Mouse (Mus musculus) brain, adult 2 months (tissue): ENCODE measurements at regions not wholly inside any gene's neighbourhood (a gene's known extent, or its start where the extent isn't known, plus 50 kb on each side); places are given as distances from the start of the nearest gene placed in this dataset.
"Not testable (repeated sequence)": the region's sequence is repeated elsewhere in the genome, so short reads cannot be mapped to it uniquely, and the experiment has no call there.

Experiments
- DNase-seq: peaks from one replicate; pipeline ENCODE4 v3.0.0; 2011; ENCODE audit warnings: low read depth, low spot score

DNA sequence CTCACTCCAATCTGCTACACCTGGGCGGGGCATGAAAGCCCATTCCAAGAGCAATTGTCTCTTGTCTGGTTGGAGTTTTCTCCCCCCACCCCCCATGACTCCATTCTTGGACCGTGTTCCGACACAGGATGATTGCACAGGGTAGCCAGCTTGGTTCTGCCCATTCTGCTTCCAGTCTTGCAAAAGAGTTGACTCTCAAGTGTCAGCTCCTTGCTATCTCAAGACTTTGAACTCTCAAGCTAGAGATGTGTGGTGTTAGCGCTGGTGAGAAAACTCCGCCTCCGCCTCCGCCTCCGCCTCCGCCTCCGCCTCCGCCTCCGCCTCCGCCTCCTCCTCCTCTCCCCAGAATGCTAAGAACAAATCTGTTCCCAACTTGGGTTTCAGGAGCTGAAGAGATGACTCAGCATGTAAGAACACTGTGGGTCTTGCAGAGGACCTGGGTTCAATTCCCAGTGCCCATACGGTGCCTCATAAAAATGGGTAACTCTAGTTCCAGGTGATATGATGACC lies 135.1 kb downstream of the Bcat1 start:
- no peak for DNase-seq

GRCm38 (mm10) chr6:144938613-144939236 lies 137.3 kb downstream of the Bcat1 start:
- DNase-seq = no peak

GRCm38 (mm10) chr6:144937211-144937610 lies 138.8 kb downstream of the Bcat1 start:
- DNase-seq = no peak

DNA sequence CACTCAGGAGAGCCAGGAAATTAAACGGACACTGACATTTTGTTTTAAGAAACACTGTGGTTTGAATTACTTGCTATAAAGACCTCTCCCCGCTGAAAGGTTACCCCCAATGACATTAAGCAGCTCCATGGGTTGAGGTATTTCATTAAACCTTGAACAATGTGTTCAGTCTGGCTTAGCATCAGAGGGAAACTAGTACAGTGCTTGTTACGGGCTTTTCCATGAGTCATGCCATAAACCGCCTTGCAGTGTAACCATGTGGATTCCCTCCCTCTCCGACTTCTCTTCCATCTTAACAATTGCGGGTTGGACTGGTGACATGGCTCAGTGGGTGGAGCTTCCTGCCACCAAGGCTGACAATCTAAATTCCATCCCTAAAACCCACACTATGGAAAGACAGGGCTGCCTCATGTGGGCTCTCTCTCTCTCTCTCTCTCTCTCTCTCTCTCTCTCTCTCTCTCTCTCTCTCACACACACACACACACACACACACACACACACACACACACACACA lies 142.2 kb downstream of the Bcat1 start:
- DNase-seq = no peak

DNA sequence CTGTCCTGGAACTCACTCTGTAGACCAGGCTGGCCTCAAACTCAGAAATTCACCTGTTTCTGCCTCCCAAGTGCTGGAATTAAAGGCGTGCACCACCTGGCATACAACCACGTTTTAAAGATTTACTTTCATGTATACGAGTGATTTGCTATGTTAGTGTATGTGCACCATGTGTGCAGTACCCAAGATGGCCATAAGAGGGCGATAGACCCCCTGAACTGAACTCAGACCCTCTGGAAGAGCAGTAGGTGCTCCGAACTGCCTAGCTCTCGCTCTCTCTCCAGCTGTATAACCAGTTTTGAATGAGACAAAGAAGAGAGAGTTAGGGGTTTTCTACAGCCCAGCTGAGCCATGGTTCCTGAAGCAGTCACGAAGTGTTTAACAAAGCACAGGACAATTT lies 143.6 kb downstream of the Bcat1 start:
- DNase-seq = no peak

DNA sequence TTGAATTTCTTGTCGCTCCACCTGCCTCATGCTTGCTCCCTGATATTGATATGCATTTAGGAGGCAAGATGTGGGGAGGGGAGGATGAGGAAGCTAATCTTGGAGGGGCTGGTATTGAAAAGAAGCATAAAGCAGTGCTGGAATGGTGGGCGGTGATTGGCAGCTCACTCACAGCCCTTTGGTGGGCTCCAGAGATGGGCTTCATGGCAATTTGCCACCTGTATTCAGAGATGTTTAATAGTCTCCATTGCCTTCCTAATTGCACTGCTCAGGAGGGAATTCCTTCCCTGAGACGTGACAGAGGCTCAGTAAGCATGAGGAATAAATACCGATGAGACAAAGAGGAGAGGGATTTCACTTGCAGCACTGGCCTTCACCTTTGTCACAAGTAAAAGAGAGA lies 146.0 kb downstream of the Bcat1 start:
- no peak for DNase-seq

DNA sequence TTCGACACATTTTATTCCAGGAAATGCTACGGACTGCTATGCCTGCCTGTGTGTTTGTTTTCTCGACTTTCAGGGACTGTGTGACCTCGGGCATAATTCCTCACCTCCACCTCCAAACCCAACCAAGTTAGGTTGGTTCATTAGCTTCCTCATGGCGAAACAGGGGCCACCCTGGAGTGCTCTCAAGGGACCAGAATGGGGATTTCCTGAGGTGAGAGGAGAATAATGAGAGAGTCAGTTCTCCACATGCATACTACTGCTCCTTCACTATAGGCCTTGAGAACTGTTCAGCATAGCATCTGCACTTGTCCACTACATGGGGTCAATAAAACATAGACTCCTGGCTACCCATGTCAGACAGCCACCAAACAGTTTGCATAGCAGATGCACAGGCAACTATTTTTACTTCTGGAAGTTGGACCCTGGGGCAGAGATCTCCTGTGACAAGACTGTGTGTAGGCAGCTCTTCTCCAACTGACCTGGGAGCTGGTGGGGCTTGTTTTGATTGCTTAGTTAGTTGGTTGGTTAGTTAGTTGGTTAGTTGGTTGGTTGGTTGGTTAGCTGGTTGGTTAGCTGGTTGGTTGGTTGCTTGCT lies 146.6 kb downstream of the Bcat1 start:
- no peak for DNase-seq

GRCm38 (mm10) chr6:144927599-144927998 lies 145.8 kb upstream of the Sox5 start:
- DNase-seq = no peak

GRCm38 (mm10) chr6:144922762-144923161 lies 141.0 kb upstream of the Sox5 start:
- DNase-seq = no peak

DNA sequence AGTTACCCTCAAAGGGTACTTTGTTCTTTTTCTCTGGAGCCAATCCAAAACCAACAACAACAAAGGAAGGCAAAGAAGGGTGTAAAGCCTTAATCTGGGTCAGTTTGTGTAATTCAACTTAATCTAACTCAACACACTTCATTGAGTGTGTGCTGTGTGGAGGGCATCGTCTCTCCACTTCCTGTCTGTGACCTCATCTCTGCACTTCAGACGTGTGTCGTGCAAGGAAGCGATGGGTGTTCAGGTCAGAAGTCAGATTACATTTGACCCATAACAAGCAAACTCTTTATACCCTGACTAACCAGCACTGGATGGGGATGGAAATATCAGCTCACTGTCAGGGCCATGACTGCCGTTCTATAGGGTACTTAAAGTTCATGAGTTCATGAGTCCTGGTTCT lies 138.0 kb upstream of the Sox5 start:
- DNase-seq = no peak

DNA sequence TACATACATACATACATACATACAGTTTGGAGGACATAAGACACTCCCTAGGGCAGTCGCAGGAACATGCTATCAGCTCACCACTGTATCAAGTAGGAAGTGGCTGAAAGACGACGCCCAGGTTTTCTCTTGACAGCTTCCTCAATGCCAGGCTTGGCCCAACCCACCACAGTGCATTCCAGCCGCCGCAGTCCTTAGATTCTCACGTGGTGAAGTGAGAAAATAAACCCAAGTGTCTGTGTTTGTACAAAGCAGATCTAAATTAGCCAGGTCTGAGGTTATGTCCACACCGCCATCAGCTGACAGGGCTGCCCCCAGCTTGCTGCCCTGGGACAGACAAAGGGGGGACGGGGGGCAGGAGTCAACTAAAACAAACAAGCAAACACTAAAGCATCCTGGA lies 135.4 kb upstream of the Sox5 start:
- no peak for DNase-seq

GRCm38 (mm10) chr6:144911781-144912180 lies 130.0 kb upstream of the Sox5 start:
- DNase-seq = peak; percentile 43

- no peak for DNase-seq
Observed at GRCm38 (mm10) chr6:144910392-144910791, 128.6 kb upstream of the Sox5 start.

- no peak for DNase-seq
Observed at GRCm38 (mm10) chr6:144908646-144909045, 126.9 kb upstream of the Sox5 start.

- no peak for DNase-seq
Observed at GRCm38 (mm10) chr6:144903156-144903555, 121.4 kb upstream of the Sox5 start.

- DNase-seq = no peak
Observed at GRCm38 (mm10) chr6:144902267-144902995, 120.7 kb upstream of the Sox5 start.

- DNase-seq = no peak
Observed at GRCm38 (mm10) chr6:144901825-144902224, 120.0 kb upstream of the Sox5 start.

DNA sequence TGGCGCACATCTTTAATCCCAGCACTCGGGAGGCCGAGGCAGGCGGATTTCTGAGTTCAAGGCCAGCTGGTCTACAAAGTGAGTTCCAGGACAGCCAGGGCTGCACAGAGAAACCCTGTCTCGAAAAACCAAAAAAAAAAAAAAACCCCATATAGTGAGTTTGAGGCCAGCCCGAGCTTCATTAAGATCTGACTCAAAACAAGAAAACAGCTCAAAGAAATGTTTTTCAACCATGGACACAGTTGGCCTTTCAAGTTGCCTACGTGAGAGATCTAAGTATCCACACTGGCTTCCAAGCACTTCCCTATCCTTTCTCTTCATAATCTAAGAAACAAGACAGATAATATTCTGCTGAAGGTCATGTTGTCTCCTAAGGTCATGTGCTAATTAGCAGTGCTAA lies 119.1 kb upstream of the Sox5 start:
- not testable (repeated sequence) for DNase-seq

DNA sequence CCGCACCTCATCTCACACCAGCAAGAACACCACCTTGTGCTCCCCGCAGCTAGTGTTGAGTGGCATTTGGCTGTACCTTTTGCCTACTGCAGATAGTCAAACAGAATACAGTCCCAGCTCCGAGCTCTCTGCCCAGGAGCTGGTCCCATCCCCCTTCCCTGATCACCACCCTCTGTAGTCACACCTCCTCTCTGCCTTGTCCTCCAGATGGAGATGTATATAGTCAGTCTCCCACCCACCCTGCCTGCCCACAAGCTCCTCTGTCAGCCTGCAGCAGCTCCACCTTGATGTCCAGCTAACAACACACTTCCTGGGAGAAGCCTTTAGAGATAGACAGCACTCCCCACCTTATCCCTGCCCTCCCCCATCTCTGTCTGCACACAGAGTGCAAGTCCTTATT lies 115.7 kb upstream of the Sox5 start:
- DNase-seq = peak; percentile 39

GRCm38 (mm10) chr6:144890914-144891313 lies 109.1 kb upstream of the Sox5 start:
- no peak for DNase-seq

- DNase-seq = no peak
Observed at GRCm38 (mm10) chr6:144890166-144890565, 108.4 kb upstream of the Sox5 start.

- DNase-seq = no peak
Observed at GRCm38 (mm10) chr6:144883117-144883516, 101.3 kb upstream of the Sox5 start.

- DNase-seq = peak; percentile 20
Observed at GRCm38 (mm10) chr6:144880098-144880497, 98.3 kb upstream of the Sox5 start.
